Mouse (Mus musculus): ENCODE results near the gene Cmtm5. TPM values are rescaled to one million over a fixed set of nuclear protein-coding genes. Genes with fewer than 3 reads are reported as not detected.

Gene Cmtm5
- polyA plus RNA-seq, 2 experiments, result 18.6 to 22.7 TPM

- Histone ChIP-seq H3K4me1 (ENCODE audit: control insufficient read depth, insufficient read depth, low read length) (peaks cover 5% of the 10 kb centered on the region), H3K4me2 (replicated peaks; ENCODE audit: low read depth, low read length, severe bottlenecking) (no peak overlapping the region), H3K9ac (ENCODE audit: low read depth, low read length, severe bottlenecking) (no peak overlapping the region), H3K36me3 (ENCODE audit: control insufficient read depth, insufficient read depth, low read length) (peaks cover 39% of the 10 kb centered on the region), H3K4me3 (replicated peaks; ENCODE audit: low read length) (no peak overlapping the region), H3K27me3 (ENCODE audit: control insufficient read depth, insufficient read depth, low read length) (no peaks in the 10 kb centered on the region), H3K9me3 (ENCODE audit: control insufficient read depth, low read length) (no peaks in the 10 kb centered on the region), H3K27ac (replicated peaks; ENCODE audit: low read depth, low read length) (0 out of 2 replicates have a peak overlapping the region, but pooled peaks have one; percentile 26)
- no peak for ATAC-seq (ENCODE audit: low FRiP score, low read depth)
- TF ChIP-seq POLR2A (IDR thresholded peaks at IDR 0.05; ENCODE audit: borderline replicate concordance, extremely low read depth, insufficient read depth, insufficient read length), result no peak
- DNase-seq (ENCODE audit: low spot score), result no peak
- 53% methylated on average over 2 of the region's 2 CpGs for WGBS
These were observed 38.6 kb upstream of the Cmtm5 start for GRCm38 (mm10) chr14:54897445-54897844.

- ATAC-seq (ENCODE audit: low FRiP score, low read depth) (peak; percentile 66), DNase-seq (ENCODE audit: low spot score) (peak; percentile 93)
- TF ChIP-seq POLR2A (IDR thresholded peaks at IDR 0.05; ENCODE audit: borderline replicate concordance, extremely low read depth, insufficient read depth, insufficient read length), result no peak
- H3K9ac ChIP-seq (ENCODE audit: low read depth, low read length, severe bottlenecking), result no peak overlapping the region
- peaks cover 52% of the 10 kb centered on the region for H3K36me3 ChIP-seq (ENCODE audit: control insufficient read depth, insufficient read depth, low read length)
- H3K4me2 ChIP-seq (replicated peaks; ENCODE audit: low read depth, low read length, severe bottlenecking), result no peak overlapping the region
- H3K27me3 ChIP-seq (ENCODE audit: control insufficient read depth, insufficient read depth, low read length), result no peaks in the 10 kb centered on the region
- WGBS, result 0% methylated on average over 3 of the region's 3 CpGs
- no peak overlapping the region for H3K4me3 ChIP-seq (replicated peaks; ENCODE audit: low read length)
- H3K9me3 ChIP-seq (ENCODE audit: control insufficient read depth, low read length), result no peaks in the 10 kb centered on the region
- H3K4me1 ChIP-seq (ENCODE audit: control insufficient read depth, insufficient read depth, low read length), result peaks cover 5% of the 10 kb centered on the region
- H3K27ac ChIP-seq (replicated peaks; ENCODE audit: low read depth, low read length), result no peak overlapping the region
These were observed 35.7 kb upstream of the Cmtm5 start for GRCm38 (mm10) chr14:54900383-54900782.

DNA sequence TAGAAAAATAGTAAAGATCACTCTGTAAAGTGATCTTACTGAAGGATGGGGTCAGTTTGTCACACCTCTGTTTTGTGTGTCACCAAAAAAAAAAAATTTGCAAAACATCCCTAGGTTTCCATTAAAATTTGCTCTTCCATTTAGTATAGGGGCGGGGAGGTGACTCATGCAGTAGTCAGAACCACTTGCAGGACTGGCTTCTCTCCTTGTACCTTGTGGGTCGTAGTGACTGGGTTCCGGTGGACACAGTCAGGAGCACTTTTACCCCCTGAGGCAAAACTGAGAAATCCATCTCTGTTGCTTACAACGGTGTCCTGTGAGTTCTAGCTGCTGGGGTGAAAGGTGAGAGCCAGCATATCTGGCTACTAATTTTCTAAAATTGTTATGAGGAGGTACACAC lies 32.4 kb upstream of the Cmtm5 start:
- Histone ChIP-seq H3K27ac (replicated peaks; ENCODE audit: low read depth, low read length) (no peak overlapping the region), H3K9me3 (ENCODE audit: control insufficient read depth, low read length) (no peaks in the 10 kb centered on the region), H3K36me3 (ENCODE audit: control insufficient read depth, insufficient read depth, low read length) (peaks cover 47% of the 10 kb centered on the region), H3K4me2 (replicated peaks; ENCODE audit: low read depth, low read length, severe bottlenecking) (no peak overlapping the region), H3K27me3 (ENCODE audit: control insufficient read depth, insufficient read depth, low read length) (no peaks in the 10 kb centered on the region), H3K4me1 (ENCODE audit: control insufficient read depth, insufficient read depth, low read length) (no peaks in the 10 kb centered on the region), H3K4me3 (replicated peaks; ENCODE audit: low read length) (no peak overlapping the region), H3K9ac (ENCODE audit: low read depth, low read length, severe bottlenecking) (no peak overlapping the region)
- TF ChIP-seq POLR2A (IDR thresholded peaks at IDR 0.05; ENCODE audit: borderline replicate concordance, extremely low read depth, insufficient read depth, insufficient read length), result no peak
- WGBS, result 85% methylated on average over 4 of the region's 4 CpGs
- ATAC-seq (ENCODE audit: low FRiP score, low read depth) (no peak), DNase-seq (ENCODE audit: low spot score) (no peak)

DNA sequence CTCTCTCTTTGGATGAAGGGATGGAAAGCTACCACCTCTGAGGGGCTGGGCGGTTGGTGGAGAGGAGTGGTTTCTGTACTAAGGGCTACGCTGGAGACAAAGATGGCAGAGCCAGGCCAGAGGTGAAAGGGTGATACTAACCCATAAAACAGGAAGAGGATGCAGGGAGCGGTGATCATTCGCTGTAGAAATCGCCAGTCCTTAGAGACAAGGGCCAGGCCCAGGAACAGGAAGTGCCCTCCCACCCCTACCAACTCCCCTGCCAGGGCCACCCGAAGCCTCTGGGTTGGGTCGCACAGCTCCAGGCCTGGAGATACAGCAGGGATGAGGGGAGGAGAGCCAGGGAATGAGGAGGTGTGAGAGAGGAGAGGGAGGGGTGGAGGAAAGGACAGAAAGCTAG lies 27.4 kb upstream of the Cmtm5 start:
- H3K9me3 ChIP-seq (ENCODE audit: control insufficient read depth, low read length), result no peaks in the 10 kb centered on the region
- no peak for ATAC-seq (ENCODE audit: low FRiP score, low read depth)
- H3K4me2 ChIP-seq (replicated peaks; ENCODE audit: low read depth, low read length, severe bottlenecking), result no peak overlapping the region
- TF ChIP-seq POLR2A (IDR thresholded peaks at IDR 0.05; ENCODE audit: borderline replicate concordance, extremely low read depth, insufficient read depth, insufficient read length), result no peak
- no peak overlapping the region for H3K27ac ChIP-seq (replicated peaks; ENCODE audit: low read depth, low read length)
- H3K27me3 ChIP-seq (ENCODE audit: control insufficient read depth, insufficient read depth, low read length), result no peaks in the 10 kb centered on the region
- peaks cover 65% of the 10 kb centered on the region for H3K36me3 ChIP-seq (ENCODE audit: control insufficient read depth, insufficient read depth, low read length)
- H3K9ac ChIP-seq (ENCODE audit: low read depth, low read length, severe bottlenecking), result no peak overlapping the region
- no peak for DNase-seq (ENCODE audit: low spot score)
- H3K4me1 ChIP-seq (ENCODE audit: control insufficient read depth, insufficient read depth, low read length), result peaks cover 13% of the 10 kb centered on the region
- no peak overlapping the region for H3K4me3 ChIP-seq (replicated peaks; ENCODE audit: low read length)
- WGBS, result 81% methylated on average over 7 of the region's 7 CpGs

DNA sequence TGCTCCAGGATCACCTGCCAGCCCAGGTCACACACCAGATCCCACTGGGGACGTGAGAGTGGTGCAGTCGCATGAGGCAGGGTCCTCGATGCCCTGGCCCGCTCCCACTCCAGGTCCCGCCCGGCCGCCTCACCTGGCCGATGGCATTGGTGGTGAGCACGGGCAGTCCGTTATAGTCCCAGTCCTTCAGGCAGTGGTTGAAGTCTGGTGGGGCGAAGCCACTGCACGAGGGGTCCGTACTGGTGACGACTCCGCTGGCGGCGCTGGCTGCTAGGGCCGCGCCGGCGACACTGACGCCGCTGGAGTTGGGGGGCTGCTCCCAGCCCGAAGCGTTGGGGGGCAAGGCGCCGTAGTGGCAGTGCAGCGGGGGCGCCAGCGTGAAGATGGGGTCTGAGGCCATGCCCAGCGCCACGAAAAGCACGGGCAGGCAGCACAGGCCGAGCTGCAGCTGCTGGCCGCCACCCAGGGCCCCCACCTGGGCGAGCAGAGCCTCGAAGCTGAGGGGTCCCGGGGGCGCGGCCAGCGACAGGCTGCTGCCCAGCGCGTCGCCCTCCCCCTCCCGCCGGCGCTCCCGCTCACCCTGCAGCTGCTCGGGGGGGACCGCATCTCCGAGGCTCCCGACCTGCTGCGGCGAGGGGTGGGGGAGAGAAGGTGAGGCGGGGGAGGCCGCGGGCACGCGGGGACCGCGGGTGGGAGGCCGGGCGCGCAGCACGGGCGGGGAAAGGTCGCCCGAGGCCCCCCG lies 23.8 kb upstream of the Cmtm5 start:
- Histone ChIP-seq H3K4me3 (replicated peaks; ENCODE audit: low read length) (peak overlapping the region; percentile 93), H3K27me3 (ENCODE audit: control insufficient read depth, insufficient read depth, low read length) (no peaks in the 10 kb centered on the region), H3K4me1 (ENCODE audit: control insufficient read depth, insufficient read depth, low read length) (peaks cover 15% of the 10 kb centered on the region), H3K9ac (ENCODE audit: low read depth, low read length, severe bottlenecking) (peak overlapping the region; percentile 95), H3K36me3 (ENCODE audit: control insufficient read depth, insufficient read depth, low read length) (peaks cover 61% of the 10 kb centered on the region), H3K4me2 (replicated peaks; ENCODE audit: low read depth, low read length, severe bottlenecking) (peak overlapping the region; percentile 83), H3K9me3 (ENCODE audit: control insufficient read depth, low read length) (no peaks in the 10 kb centered on the region), H3K27ac (replicated peaks; ENCODE audit: low read depth, low read length) (peak overlapping the region; percentile 90)
- 3% methylated on average over 36 of the region's 69 CpGs for WGBS
- ATAC-seq (ENCODE audit: low FRiP score, low read depth), result peak; percentile 51
- DNase-seq (ENCODE audit: low spot score), result no peak
- no peak for TF ChIP-seq POLR2A (IDR thresholded peaks at IDR 0.05; ENCODE audit: borderline replicate concordance, extremely low read depth, insufficient read depth, insufficient read length)
